Mouse (Mus musculus): ENCODE results near the gene Col6a3.

DNA sequence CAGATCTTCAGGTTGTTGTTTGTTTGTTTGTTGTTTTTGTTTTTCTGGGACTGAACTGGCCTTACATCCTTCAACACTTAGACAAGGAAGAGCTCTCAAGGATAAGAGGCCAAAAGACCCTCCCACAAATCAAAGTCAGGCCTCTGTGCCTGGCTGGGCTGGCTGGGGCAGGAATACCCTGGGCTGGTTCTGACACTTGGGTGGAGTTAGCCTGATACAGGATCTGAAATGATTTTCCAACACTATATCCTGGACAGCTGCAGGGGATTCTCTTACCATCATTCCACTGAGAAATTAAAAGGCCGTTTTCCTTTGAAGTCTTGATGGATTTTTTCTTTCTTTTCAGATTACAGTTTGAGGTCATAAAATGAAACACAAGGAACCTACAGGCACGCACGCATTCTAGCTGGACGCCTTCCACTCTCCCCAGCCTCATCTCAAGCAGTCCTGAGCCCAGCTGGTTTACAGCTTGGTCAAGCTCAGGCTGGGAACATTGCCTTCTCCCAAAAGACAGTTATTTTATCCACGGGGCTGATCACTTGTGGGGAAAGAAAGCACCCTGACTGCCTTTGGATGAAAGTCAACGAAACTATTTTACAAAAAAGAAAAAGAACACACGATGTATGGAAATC, 123.0 kb downstream of the Col6a3 start:
- TF ChIP-seq TCF12 (IDR thresholded peaks at IDR 0.05; ENCODE audit: insufficient read depth, poor library complexity, severe bottlenecking) (no peak), POLR2A (IDR thresholded peaks at IDR 0.05; ENCODE audit: insufficient read length, low read depth) (no peak), POLR2AphosphoS2 (IDR thresholded peaks at IDR 0.05; ENCODE audit: insufficient read length, low read depth) (no peak)

Data from myocyte (in vitro differentiated cells).